Mouse (Mus musculus) urinary bladder, postnatal 14 days (tissue): Measurements from ENCODE around the gene Olfr1205.

Experiments used
- DNase-seq: peaks from one replicate; pipeline ENCODE4 v3.0.0; 2021; ENCODE audit warnings: low spot score

The Olfr1205 gene

DNA sequence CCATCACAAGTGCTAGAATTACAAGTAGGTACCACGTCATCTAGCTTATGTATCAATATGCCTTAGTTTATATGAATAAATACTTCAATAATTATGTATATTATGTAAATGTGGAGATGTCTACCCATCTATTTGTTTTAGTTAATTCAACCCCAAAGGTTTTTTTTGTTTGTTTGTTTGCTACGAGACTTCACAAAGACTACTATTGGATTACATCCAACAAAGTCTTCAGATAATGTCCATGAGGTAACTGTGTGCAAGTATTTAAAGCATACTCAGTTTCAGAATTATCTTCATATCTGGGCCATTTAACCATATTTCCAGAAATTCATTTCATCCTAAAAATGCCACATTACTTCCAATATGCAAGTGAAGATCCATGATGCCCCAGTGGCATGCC is at the start of gene Olfr1205:
TSS of gene Olfr1205 (plus strand) at position 301 of the 400 bp plus-strand sequence.
- no peak for DNase-seq

DNA sequence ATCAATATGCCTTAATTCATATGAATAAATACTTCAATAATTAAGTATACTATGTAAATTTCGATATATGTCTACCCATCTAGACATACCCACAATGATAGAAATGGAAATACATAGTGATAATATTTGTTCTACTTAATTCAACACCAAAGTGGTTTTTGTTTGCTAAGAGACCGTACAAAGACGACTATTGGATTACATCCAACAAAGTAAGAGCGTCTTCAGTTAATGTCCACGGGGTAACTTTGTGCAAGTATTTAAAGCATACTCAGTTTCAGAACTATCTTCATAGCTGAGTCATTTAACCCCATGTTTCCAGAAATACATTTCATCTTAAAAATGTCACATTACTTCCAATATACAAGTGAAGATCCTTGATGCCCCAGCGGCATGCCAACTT is 36.8 kb upstream of the Olfr1205 start, which contains the start of gene Olfr1201:
TSS of gene Olfr1201 (plus strand) at position 301 of the 400 bp plus-strand sequence.
- no peak for DNase-seq

- DNase-seq = no peak
These were observed 15.3 kb upstream of the Olfr1205 start, which contains the start of gene Olfr1202 for GRCm38 (mm10) chr2:88814196-88814595. Olfr1202 (plus strand) TSS chr2:88814496.

GRCm38 (mm10) chr2:88838477-88838876 is 8.9 kb downstream of the Olfr1205 start:
- no peak for DNase-seq

DNA sequence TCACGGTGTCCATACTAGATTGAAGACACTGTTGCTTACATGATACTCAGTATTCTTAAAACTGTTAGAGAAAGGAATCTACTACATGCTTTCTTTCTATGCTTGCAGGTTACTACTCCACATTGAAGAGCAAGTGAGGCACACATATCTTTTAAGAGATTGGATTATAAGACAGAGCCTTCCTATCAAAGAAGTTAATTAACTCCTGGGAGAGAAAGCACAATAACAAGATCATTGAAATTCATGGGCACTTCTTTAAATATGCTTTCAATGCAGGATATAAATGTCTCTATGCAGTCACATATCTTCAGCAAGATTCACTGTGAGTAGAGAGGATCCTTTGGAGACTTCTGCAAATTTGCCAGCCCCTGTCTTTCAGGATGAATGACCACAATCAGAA is 19.5 kb downstream of the Olfr1205 start, which contains the start of gene Olfr1204:
TSS of gene Olfr1204 (plus strand) at position 301 of the 400 bp plus-strand sequence.
- DNase-seq = no peak

- DNase-seq = no peak
These were observed 33.4 kb downstream of the Olfr1205 start, which contains the start of gene Olfr1206 for GRCm38 (mm10) chr2:88862931-88863330. Olfr1206 (plus strand) TSS chr2:88863231.
